Mouse (Mus musculus) erythroblast, embryonic 14.5 days (primary cell): ENCODE results near the gene Tmem87a. TPM values are rescaled to one million over a fixed set of nuclear protein-coding genes. Genes with fewer than 3 reads are reported as not detected.

Source experiments
- H3K27me3 ChIP-seq: 2 replicates; pipeline ENCODE4 v1.6.1; 2012; ENCODE audit warnings: inconsistent platforms; ENCODE audit not compliant: control insufficient read depth
- H3K36me3 ChIP-seq: 2 replicates; pipeline ENCODE4 v1.6.1; 2012; ENCODE audit warnings: mild to moderate bottlenecking, inconsistent platforms; ENCODE audit not compliant: control insufficient read depth
- H3K4me1 ChIP-seq: 2 replicates; pipeline ENCODE4 v1.6.1; 2012; ENCODE audit warnings: inconsistent platforms; ENCODE audit not compliant: control insufficient read depth
- H3K4me3 ChIP-seq: replicated peaks from 2 replicates; pipeline ENCODE3; 2012; ENCODE audit warnings: moderate library complexity, mild to moderate bottlenecking, inconsistent platforms
- H3K9me3 ChIP-seq: 2 replicates; pipeline ENCODE4 v1.6.1; 2012; ENCODE audit warnings: low read length, inconsistent platforms, mixed read lengths; ENCODE audit not compliant: control insufficient read depth
- GATA1 ChIP-seq: IDR thresholded peaks from 2 replicates; pipeline ENCODE4 v1.6.1; 2012; ENCODE audit warnings: low read length, inconsistent platforms, mixed read lengths
- TAL1 ChIP-seq: IDR thresholded peaks from 3 replicates; pipeline ENCODE4 v1.6.1; 2012; ENCODE audit warnings: low read length, inconsistent platforms, mixed read lengths
- polyA plus RNA-seq: library from polyadenylated mRNA; stranded (reverse); fragments of >175 nt; gene quantifications from 2 replicates; pipeline ENCODE4 v1.2.3, GENCODE M21; 2012

The Tmem87a gene
- polyA plus RNA-seq, 1 experiment = 0.14 TPM

- Histone ChIP-seq H3K36me3 (peaks cover 74% of the 10 kb centered on the region), H3K27me3 (no peaks in the 10 kb centered on the region), H3K4me1 (no peaks in the 10 kb centered on the region), H3K4me3 (no peak overlapping the region), H3K9me3 (no peaks in the 10 kb centered on the region)
- no peak for TF ChIP-seq GATA1
- TF ChIP-seq TAL1 = no peak
These were observed 66.0 kb downstream of the Tmem87a start for GRCm38 (mm10) chr2:120337886-120338285.

DNA sequence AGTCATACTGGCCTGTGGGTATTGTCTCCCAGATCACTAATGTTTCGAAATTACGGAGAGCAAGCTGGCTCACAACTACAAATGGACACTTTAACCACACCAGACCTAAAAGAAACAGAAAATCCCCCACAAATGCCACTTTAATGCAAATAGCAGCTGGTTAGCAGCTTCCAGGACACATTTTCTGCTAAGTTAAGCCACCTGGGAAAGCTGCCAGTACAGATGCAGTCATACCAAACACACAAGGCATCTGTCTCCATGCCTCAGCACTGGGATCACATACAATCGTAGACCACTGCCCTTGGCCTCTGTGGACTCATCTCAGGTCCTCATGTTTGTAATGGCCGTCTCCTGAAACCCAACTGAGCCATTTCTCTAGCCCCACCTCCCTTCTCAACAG is 72.3 kb downstream of the Tmem87a start:
- H3K36me3 ChIP-seq = peaks cover 72% of the 10 kb centered on the region
- no peaks in the 10 kb centered on the region for H3K9me3 ChIP-seq
- H3K27me3 ChIP-seq = no peaks in the 10 kb centered on the region
- H3K4me3 ChIP-seq = no peak overlapping the region
- TF ChIP-seq GATA1 (no peak), TAL1 (no peak)
- H3K4me1 ChIP-seq = no peaks in the 10 kb centered on the region

- Histone ChIP-seq H3K27me3 (no peaks in the 10 kb centered on the region), H3K4me3 (no peak overlapping the region), H3K4me1 (peaks cover 2% of the 10 kb centered on the region; the same call in 1 of the 2 replicates), H3K36me3 (peaks cover 32% of the 10 kb centered on the region), H3K9me3 (no peaks in the 10 kb centered on the region)
- TF ChIP-seq TAL1 = no peak
- TF ChIP-seq GATA1 = no peak
These were observed 88.8 kb downstream of the Tmem87a start for GRCm38 (mm10) chr2:120315077-120315476.

- Histone ChIP-seq H3K27me3 (no peaks in the 10 kb centered on the region), H3K4me3 (no peak overlapping the region), H3K9me3 (no peaks in the 10 kb centered on the region), H3K4me1 (peaks cover 2% of the 10 kb centered on the region; the same call in 1 of the 2 replicates), H3K36me3 (peaks cover 32% of the 10 kb centered on the region)
- TF ChIP-seq GATA1 = no peak
- no peak for TF ChIP-seq TAL1
These were observed 89.4 kb downstream of the Tmem87a start for GRCm38 (mm10) chr2:120314487-120314886.

- Histone ChIP-seq H3K4me1 (peaks cover 2% of the 10 kb centered on the region; the same call in 1 of the 2 replicates), H3K27me3 (no peaks in the 10 kb centered on the region), H3K4me3 (no peak within 1 kb of the TSS), H3K9me3 (no peaks in the 10 kb centered on the region), H3K36me3 (peaks cover 27% of the 10 kb centered on the region)
- no peak for TF ChIP-seq TAL1
- no peak for TF ChIP-seq GATA1
These were observed 89.9 kb downstream of the Tmem87a start, which contains the start of gene Pla2g4f for GRCm38 (mm10) chr2:120313976-120314375. Gene Pla2g4f (minus strand): TSS chr2:120314165.

GRCm38 (mm10) chr2:120312276-120312825 is 91.6 kb downstream of the Tmem87a start:
- no peak overlapping the region for H3K4me3 ChIP-seq
- no peak for TF ChIP-seq TAL1
- no peak for TF ChIP-seq GATA1
- H3K9me3 ChIP-seq = no peaks in the 10 kb centered on the region
- peaks cover 2% of the 10 kb centered on the region; the same call in 1 of the 2 replicates for H3K4me1 ChIP-seq
- peaks cover 11% of the 10 kb centered on the region for H3K36me3 ChIP-seq
- no peaks in the 10 kb centered on the region for H3K27me3 ChIP-seq

Other genes starting within 250 kb of the Tmem87a start
- 0.67 and 1.1 TPM in 2 replicates for gene Ehd4, start 249.5 kb downstream of the Tmem87a start, polyA plus RNA-seq
- gene Pla2g4e, start 158.8 kb downstream of the Tmem87a start, polyA plus RNA-seq = 0.01 TPM in 1 of 2 replicates, not detected in the other
- gene Pla2g4d, start 114.9 kb downstream of the Tmem87a start, polyA plus RNA-seq = not detected in 2 replicates
- gene Pla2g4f, start 89.9 kb downstream of the Tmem87a start, polyA plus RNA-seq = not detected in 2 replicates
- 0.11 and 0.48 TPM in 2 replicates for gene Vps39, start 51.0 kb downstream of the Tmem87a start, polyA plus RNA-seq
- 0.06 and 0.08 TPM in 2 replicates for gene Ganc, start 217 bp downstream of the Tmem87a start, polyA plus RNA-seq
- not detected in 2 replicates for gene Capn3, start 51.9 kb upstream of the Tmem87a start, polyA plus RNA-seq
- 0.30 and 0.44 TPM in 2 replicates for gene Zfp106, start 159.7 kb upstream of the Tmem87a start, polyA plus RNA-seq
- gene Snap23, start 163.6 kb upstream of the Tmem87a start, polyA plus RNA-seq = 0.42 and 0.89 TPM in 2 replicates
- gene Haus2, start 205.3 kb upstream of the Tmem87a start, polyA plus RNA-seq = 0.15 and 0.17 TPM in 2 replicates
- 0.71 and 0.78 TPM in 2 replicates for gene Lrrc57, start 205.4 kb upstream of the Tmem87a start, polyA plus RNA-seq
- gene Stard9, start 225.0 kb upstream of the Tmem87a start, polyA plus RNA-seq = 0.04 and 0.12 TPM in 2 replicates